Mouse (Mus musculus) spleen, adult 2 months (tissue): ENCODE data around the gene Hbq1a. TPM values are rescaled to one million over a fixed set of nuclear protein-coding genes. Genes with fewer than 3 reads are reported as not detected.
"Not testable (repeated sequence)": the region's sequence is repeated elsewhere in the genome, so short reads cannot be mapped to it uniquely, and the experiment has no call there.

ENCODE experiments used
- DNase-seq, 2 experiments: peaks; one replicate each; pipeline versions ENCODE4 v3.0.0 to v3.0.0-alpha.2; 2012 to 2021; ENCODE audit warnings: low spot score in 2 of 2, low read depth in 1 of 2
- H3K27ac ChIP-seq: fragments of 200-500 bp; 2 replicates; pipeline ENCODE4 v1.5.1; 2012; ENCODE audit warnings: low read length, inconsistent platforms; ENCODE audit not compliant: insufficient read depth
- H3K27me3 ChIP-seq: fragments of 200-500 bp; 2 replicates; pipeline ENCODE4 v1.6.1; 2012; ENCODE audit warnings: mild to moderate bottlenecking, moderate library complexity, low read length, inconsistent platforms; ENCODE audit not compliant: control insufficient read depth, insufficient read depth
- H3K36me3 ChIP-seq: fragments of 200-500 bp; 2 replicates; pipeline ENCODE4 v1.6.1; 2012; ENCODE audit warnings: mild to moderate bottlenecking, low read length, inconsistent platforms; ENCODE audit not compliant: control insufficient read depth, insufficient read depth
- H3K4me1 ChIP-seq: fragments of 200-500 bp; 2 replicates; pipeline ENCODE4 v1.6.1; 2011; ENCODE audit warnings: inconsistent platforms; ENCODE audit not compliant: control insufficient read depth, insufficient read depth, insufficient read length
- H3K4me3 ChIP-seq: fragments of 200-500 bp; 2 replicates; pipeline ENCODE4 v1.5.1; 2011; ENCODE audit warnings: mild to moderate bottlenecking, inconsistent platforms; ENCODE audit not compliant: insufficient read depth, insufficient read length; ENCODE audit errors: extremely low read depth
- CTCF ChIP-seq: fragments of 200-500 bp; IDR thresholded peaks from 2 replicates; pipeline ENCODE4 v1.5.1; 2011; ENCODE audit warnings: mild to moderate bottlenecking, inconsistent platforms; ENCODE audit not compliant: insufficient read depth, insufficient read length, insufficient replicate concordance; ENCODE audit errors: extremely low read depth
- POLR2A ChIP-seq: fragments of 200-500 bp; IDR thresholded peaks from 2 replicates; pipeline ENCODE4 v1.6.1; 2011; ENCODE audit warnings: low read depth, low read length, inconsistent platforms
- WGBS: fragments of 180-500 bp; shearing (Covaris S2); methylation state at CpG from one replicate; pipeline ENCODE4 v1.1.7; 2018; 5-methylcytosine and 5-hydroxymethylcytosine counted together
- polyA plus RNA-seq: library from polyadenylated mRNA; depleted of rRNA; stranded (reverse); fragments of >200 nt; gene quantifications from 2 replicates; pipeline ENCODE4 v1.2.3, GENCODE M21; 2012

Hbq1a gene
- polyA plus RNA-seq, 1 experiment = 12.1 TPM

DNA sequence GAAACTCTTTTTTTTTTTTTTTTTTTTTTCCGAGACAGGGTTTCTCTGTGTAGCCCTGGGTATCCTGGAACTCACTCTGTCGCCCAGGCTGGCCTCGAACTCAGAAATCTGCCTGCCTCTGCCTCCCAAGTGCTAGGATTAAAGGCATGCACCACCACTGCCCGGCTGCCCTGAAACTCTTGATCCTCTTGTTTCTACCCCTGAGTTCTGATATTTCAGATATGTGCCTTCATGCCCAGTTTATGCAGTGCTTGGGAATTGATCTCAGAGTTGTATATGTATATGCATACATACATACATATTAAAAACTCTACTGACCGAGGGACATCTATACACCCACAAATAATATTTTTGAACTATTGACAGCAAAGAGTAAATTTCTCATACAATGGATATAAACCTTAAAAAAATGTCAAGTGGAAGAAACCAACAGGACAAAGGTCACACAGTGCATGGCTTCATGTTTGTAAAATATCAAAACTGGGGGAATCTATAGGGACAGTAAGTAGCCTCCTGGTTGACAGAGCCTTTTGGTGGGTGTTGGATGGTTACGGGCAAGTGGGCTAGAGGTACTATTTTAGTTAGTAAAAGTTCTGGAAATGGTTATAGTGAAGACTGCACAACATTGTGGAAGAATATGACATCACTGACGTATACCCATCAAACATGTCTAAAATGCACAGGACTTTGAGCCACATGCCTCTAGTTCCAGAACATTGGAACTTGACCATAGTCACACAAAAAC, 14.7 kb upstream of the Hbq1a start:
- 77% methylated on average over 7 of the region's 7 CpGs for WGBS
- no peak for DNase-seq
- Histone ChIP-seq H3K4me3 (no peak overlapping the region), H3K36me3 (no peaks in the 10 kb centered on the region), H3K27me3 (no peaks in the 10 kb centered on the region), H3K4me1 (no peaks in the 10 kb centered on the region), H3K27ac (no peak overlapping the region)
- TF ChIP-seq CTCF (no peak), POLR2A (no peak)

DNA sequence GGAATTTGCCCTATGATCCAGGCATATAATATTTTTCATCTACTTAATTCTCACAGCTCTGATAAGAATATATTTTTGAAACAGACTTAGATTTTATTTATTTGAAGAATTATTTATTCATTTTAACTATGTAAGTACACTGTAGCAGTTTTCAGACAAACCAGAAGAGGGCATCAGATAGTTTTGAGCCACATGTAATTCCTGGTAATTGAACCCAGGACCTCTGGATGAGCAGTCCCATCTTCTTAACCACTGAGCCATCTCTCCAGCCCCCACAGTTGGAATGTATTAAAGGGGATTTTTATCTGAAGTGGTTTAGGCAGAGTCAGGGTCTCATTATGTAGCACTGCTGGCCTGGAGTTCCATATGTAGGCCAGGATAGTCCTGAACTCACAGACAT, 14.0 kb upstream of the Hbq1a start:
- H3K27ac ChIP-seq, H3K27me3 ChIP-seq, DNase-seq, H3K4me1 ChIP-seq, H3K36me3 ChIP-seq, H3K4me3 ChIP-seq: not testable (repeated sequence)

GRCm38 (mm10) chr11:32286695-32287492, 13.0 kb upstream of the Hbq1a start, which contains the start of gene Hbq1b:
TSS of gene Hbq1b (plus strand) at chr11:32286965.
- not testable (repeated sequence) for H3K36me3 ChIP-seq, H3K27ac ChIP-seq, H3K4me1 ChIP-seq, H3K4me3 ChIP-seq, H3K27me3 ChIP-seq
- 20% methylated on average over 30 of the region's 33 CpGs for WGBS
- TF ChIP-seq CTCF = peak; percentile 52; the same call in 1 of the 2 replicates
- DNase-seq = peak in 1 of 2 experiments; percentile 62

DNA sequence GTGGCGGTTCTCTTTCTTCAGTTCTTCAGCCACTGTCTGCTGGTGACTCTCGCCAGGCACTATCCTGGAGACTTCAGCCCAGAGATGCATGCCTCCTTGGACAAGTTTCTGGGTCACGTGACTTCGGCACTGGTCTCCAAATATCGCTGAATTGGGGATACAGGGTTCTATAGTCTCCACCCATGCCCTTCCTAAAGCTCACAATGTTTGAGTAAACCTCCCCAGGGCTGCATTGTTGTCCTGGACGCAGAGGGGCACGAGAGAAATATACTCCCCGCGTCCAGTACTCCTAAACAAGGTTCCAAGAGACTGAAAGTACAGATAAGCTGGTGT, 12.4 kb upstream of the Hbq1a start:
- Histone ChIP-seq H3K36me3 (no peaks in the 10 kb centered on the region), H3K27ac (no peak overlapping the region; the same call in 1 of the 2 replicates), H3K4me1 (no peaks in the 10 kb centered on the region), H3K27me3 (no peaks in the 10 kb centered on the region), H3K4me3 (no peak overlapping the region)
- TF ChIP-seq POLR2A (no peak), CTCF (no peak)
- WGBS = 79% methylated on average over 9 of the region's 9 CpGs
- DNase-seq = no peak

- not testable (repeated sequence) for H3K4me1 ChIP-seq, H3K4me3 ChIP-seq, H3K36me3 ChIP-seq, H3K27me3 ChIP-seq, DNase-seq, H3K27ac ChIP-seq
- 74% methylated on average over 4 of the region's 4 CpGs for WGBS
Measured at GRCm38 (mm10) chr11:32292819-32293218, 7.0 kb upstream of the Hbq1a start.

- 52% methylated on average over 3 of the region's 3 CpGs for WGBS
- H3K4me1 ChIP-seq, H3K4me3 ChIP-seq, DNase-seq, H3K27ac ChIP-seq, H3K36me3 ChIP-seq, H3K27me3 ChIP-seq: not testable (repeated sequence)
Measured at GRCm38 (mm10) chr11:32293479-32293878, 6.4 kb upstream of the Hbq1a start.

- DNase-seq, H3K4me1 ChIP-seq, H3K27ac ChIP-seq, H3K4me3 ChIP-seq, H3K27me3 ChIP-seq, H3K36me3 ChIP-seq: not testable (repeated sequence)
- no CpG with 5 or more reads among the region's 4 CpGs for WGBS
Measured at GRCm38 (mm10) chr11:32296203-32296602, 3.7 kb upstream of the Hbq1a start, which contains the start of gene Hba-a2. TSS of gene Hba-a2 (plus strand) at chr11:32296489.

DNA sequence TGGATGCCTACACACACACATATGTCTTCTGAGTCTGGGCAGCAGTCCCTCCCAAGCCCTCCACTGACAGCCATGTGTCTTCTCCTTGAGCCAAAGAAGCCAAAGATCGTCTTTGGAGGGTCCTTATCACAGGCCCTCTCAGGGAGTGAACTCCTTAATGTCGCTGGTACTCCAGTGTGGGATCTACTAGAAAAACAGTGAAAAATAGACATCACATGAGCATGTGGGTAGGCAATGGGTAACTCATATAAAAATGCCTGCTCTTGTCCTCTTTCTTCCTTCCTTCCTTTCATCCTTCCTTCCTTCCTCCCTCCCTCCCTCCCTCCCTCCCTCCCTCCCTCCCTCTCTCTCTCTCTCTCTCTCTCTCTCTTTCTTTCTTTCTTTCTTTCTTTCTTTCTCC, 2.5 kb upstream of the Hbq1a start:
- H3K4me1 ChIP-seq, DNase-seq, H3K4me3 ChIP-seq, H3K27ac ChIP-seq, H3K27me3 ChIP-seq, H3K36me3 ChIP-seq: not testable (repeated sequence)
- WGBS = 39% methylated on average over 2 of the region's 2 CpGs
